ENCODE assay signal across 8 mouse cellular contexts in the genomic region with DNA sequence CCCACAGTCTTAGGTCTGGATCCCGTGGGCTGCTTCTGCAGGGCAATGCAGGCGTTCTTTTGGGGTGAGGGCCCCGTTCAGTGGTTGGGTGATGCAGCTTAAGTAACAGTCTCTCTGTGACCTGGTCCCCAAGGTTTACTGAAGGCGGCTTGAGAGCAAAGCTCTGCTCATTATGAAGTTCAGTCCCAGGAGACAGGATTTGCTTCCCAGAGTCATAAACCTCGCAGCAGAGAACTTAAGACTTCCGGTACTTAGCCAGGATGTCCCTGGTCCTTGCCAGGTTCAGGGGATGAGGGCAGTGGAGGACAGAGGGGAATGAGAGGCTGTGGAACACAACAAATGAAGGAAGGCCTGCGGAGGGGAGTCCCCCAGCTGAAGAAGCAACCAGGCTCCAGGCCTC. TPM values are rescaled to one million over a fixed set of nuclear protein-coding genes. Genes with fewer than 3 reads are reported as not detected.
DNase-seq lines count a peak whose midpoint lies in the region; ATAC-seq and TF ChIP-seq lines count a peak whose summit lies in the region.

No protein-coding gene starts in this region.

- no peak for TF ChIP-seq CTCF in lung, adult 2 months (IDR thresholded peaks at IDR 0.05; ENCODE audit: insufficient read depth, low read length)

- H3K4me2 ChIP-seq in heart, embryonic 11.5 days, result peak overlapping the region; percentile 80

- H3K9ac ChIP-seq in heart, embryonic 11.5 days (ENCODE audit: low read depth, low read length), result peak overlapping the region; percentile 56; the same call in 1 of the 2 replicates

- no peak for TF ChIP-seq POLR2A in lung, adult 2 months (IDR thresholded peaks at IDR 0.05; ENCODE audit: borderline replicate concordance, extremely low read depth, low read depth, low read length)

- H3K4me1 ChIP-seq in lung, adult 2 months (ENCODE audit: control insufficient read depth, insufficient read depth, low read length), result no peaks in the 10 kb centered on the region
- peaks cover 4% of the 10 kb centered on the region; the same call in 1 of the 2 replicates for H3K4me1 ChIP-seq in heart, embryonic 11.5 days (ENCODE audit: control insufficient read depth, insufficient read depth, low read length)

- no peaks in the 10 kb centered on the region for H3K9me3 ChIP-seq in heart, embryonic 11.5 days (replicated peaks; ENCODE audit: control insufficient read depth, low read length)

- no peaks in the 10 kb centered on the region for H3K36me3 ChIP-seq in heart, embryonic 11.5 days (ENCODE audit: control insufficient read depth, insufficient read depth, low read length)

- no peak for ATAC-seq in heart, embryonic 11.5 days (replicated peaks; ENCODE audit: insufficient number of reproducible peaks, low FRiP score, low TSS enrichment)

- WGBS in lung, adult 2 months, result 20% methylated on average over 7 of the region's 7 CpGs
- 15% methylated on average over 7 of the region's 7 CpGs for WGBS in heart, embryonic 11.5 days (ENCODE audit: insufficient replicate concordance)

- no peak for DNase-seq in lung, adult 2 months
- no peak for DNase-seq in lung, postnatal 25 days (ENCODE audit: low spot score)
- DNase-seq in kidney, postnatal 36 days, result peak; percentile 24 to 39
- peak; percentile 50 for DNase-seq in skeletal muscle tissue, adult 2 months (ENCODE audit: low read depth, low spot score)
- no peak for DNase-seq in left cerebral cortex, adult 8-10 months (ENCODE audit: low spot score in 2 of 2)
- no peak for DNase-seq in layer of hippocampus, postnatal 25 days (ENCODE audit: extremely low spot score in 1 of 2, low spot score in 1 of 2)
- no peak for DNase-seq in right cerebral cortex, postnatal 25 days

- H3K4me3 ChIP-seq in lung, adult 2 months (replicated peaks; ENCODE audit: extremely low read depth, low read depth, low read length), result peak overlapping the region; percentile 27
- peak overlapping the region; percentile 47 for H3K4me3 ChIP-seq in heart, embryonic 11.5 days (ENCODE audit: low read depth, low read length)

- H3K27ac ChIP-seq in heart, embryonic 11.5 days (ENCODE audit: low read depth, low read length), result no peak overlapping the region

- H3K27me3 ChIP-seq in heart, embryonic 11.5 days (ENCODE audit: control insufficient read depth, insufficient read depth, low read length), result peaks cover 20% of the 10 kb centered on the region

RNA-seq across cellular contexts. Expression of a gene that starts 0.5 kb away (rescaled TPM):
- 1.8 and 2.5 TPM in 2 replicates for polyA plus RNA-seq in lung, adult 2 months (2012; rRNA removed)
- 0.14 and 0.24 TPM in 2 replicates for polyA plus RNA-seq in heart, embryonic 11.5 days (2014; fragmentation: Nextera tagmentation; extraction: Ambion mirVana)
- total RNA-seq in left cerebral cortex, adult 8-10 months (2022), result under 1 TPM; 0.14 to 0.98 (median 0.18) TPM
- total RNA-seq in layer of hippocampus, postnatal 25 days (2021), result under 1 TPM; 0.25 to 0.35 TPM

Comparison
In these comparisons a context has a peak if more than half of its experiments do, and no peak if none do; other contexts are left out.
1. DNase-seq: peak in kidney, postnatal 36 days (2 of 2) and skeletal muscle tissue, adult 2 months (single experiment); none in lung, adult 2 months (single experiment), lung, postnatal 25 days (single experiment), left cerebral cortex, adult 8-10 months (0 of 2), layer of hippocampus, postnatal 25 days (0 of 2) and right cerebral cortex, postnatal 25 days (single experiment).